Comparison of ENCODE assay signal across 9 mouse cellular contexts in the genomic region with DNA sequence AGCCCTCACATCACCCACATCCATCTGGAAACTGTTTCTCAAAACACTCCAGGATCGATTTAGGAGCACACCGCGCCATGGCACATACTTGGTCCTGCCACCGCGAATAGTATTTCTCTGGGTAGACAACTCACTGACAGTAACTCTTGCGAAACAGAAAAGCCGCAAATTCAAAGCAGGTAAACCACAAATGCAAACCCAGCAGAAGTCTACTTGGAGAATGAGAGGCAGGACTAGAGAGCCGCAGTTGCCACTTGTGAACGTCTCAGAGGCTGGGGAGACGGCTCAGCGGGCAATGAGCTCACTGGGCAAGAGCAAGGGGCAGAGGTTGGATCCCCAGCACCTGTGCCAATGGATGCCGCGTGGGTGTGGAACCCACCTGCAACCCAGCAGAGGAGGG. TPM values are rescaled to one million over a fixed set of nuclear protein-coding genes. Genes with fewer than 3 reads are reported as not detected.
DNase-seq lines count a peak whose midpoint lies in the region; ATAC-seq and TF ChIP-seq lines count a peak whose summit lies in the region.
"Had no signal": no experiment of that assay in that cellular context is flagged by ENCODE, and none has a peak within 500 bp of the region (broad histone marks: within the 10 kb centered on the region; RNA-seq: fewer than 3 reads in every experiment).

No protein-coding gene starts in this region.

- DNase-seq in lung, embryonic 14.5 days, result peak; percentile 27
- no peak for DNase-seq in lung, adult 2 months
- peak; percentile 49 for DNase-seq in lung, postnatal 36 days
- DNase-seq in thymus, postnatal 25 days, result peak; percentile 48
- DNase-seq in heart, postnatal 25 days (ENCODE audit: low spot score), result no peak
- no peak for DNase-seq in right cerebral cortex, adult 18-20 months

- no peak overlapping the region for H3K4me3 ChIP-seq in lung, embryonic 14.5 days (ENCODE audit: low read depth, low read length)
- H3K4me3 ChIP-seq in lung, adult 2 months (replicated peaks; ENCODE audit: extremely low read depth, low read depth, low read length), result no peak overlapping the region
- peak overlapping the region; percentile 2; the same call in 1 of the 2 replicates for H3K4me3 ChIP-seq in brown adipose tissue, adult 24 weeks (ENCODE audit: insufficient read depth, low read depth, low read length)
- H3K4me3 ChIP-seq: erythroblast, embryonic 14.5 days had no signal

- TF ChIP-seq CTCF in lung, embryonic 14.5 days (IDR thresholded peaks at IDR 0.05; ENCODE audit: low read depth), result no peak
- TF ChIP-seq CTCF in lung, adult 2 months (IDR thresholded peaks at IDR 0.05; ENCODE audit: insufficient read depth, low read length), result no peak

- H3K9ac ChIP-seq in lung, embryonic 14.5 days, result no peak overlapping the region

- no peaks in the 10 kb centered on the region for H3K36me3 ChIP-seq in lung, embryonic 14.5 days (ENCODE audit: insufficient read depth)

- 0 out of 2 replicates have a peak overlapping the region, but pooled peaks have one; percentile 21 for H3K4me2 ChIP-seq in lung, embryonic 14.5 days

- no peak for TF ChIP-seq POLR2A in lung, adult 2 months (IDR thresholded peaks at IDR 0.05; ENCODE audit: borderline replicate concordance, extremely low read depth, low read depth, low read length)

- no peaks in the 10 kb centered on the region for H3K27me3 ChIP-seq in lung, embryonic 14.5 days (ENCODE audit: insufficient read depth, low read length)

- 48% methylated on average over 13 of the region's 13 CpGs for WGBS in lung, embryonic 14.5 days
- WGBS in lung, adult 2 months, result 37% methylated on average over 13 of the region's 13 CpGs

- H3K9me3 ChIP-seq in lung, embryonic 14.5 days (ENCODE audit: low read depth, low read length), result no peaks in the 10 kb centered on the region

- intact Hi-C loops in heart, postnatal 25 days (cut with DNase I), result no loop called here

- ATAC-seq in lung, embryonic 14.5 days (ENCODE audit: insufficient read depth), result no peak

- no peak overlapping the region for H3K27ac ChIP-seq in lung, embryonic 14.5 days (ENCODE audit: low read depth)
- H3K27ac ChIP-seq in brown adipose tissue, adult 24 weeks (replicated peaks; ENCODE audit: low read depth, low read length), result 0 out of 2 replicates have a peak overlapping the region, but pooled peaks have one; percentile 17
- H3K27ac ChIP-seq: hindbrain, embryonic 14.5 days had no signal

- peaks cover 11% of the 10 kb centered on the region for H3K4me1 ChIP-seq in lung, embryonic 14.5 days (ENCODE audit: insufficient read depth)
- H3K4me1 ChIP-seq in lung, adult 2 months (ENCODE audit: control insufficient read depth, insufficient read depth, low read length), result peaks cover 16% of the 10 kb centered on the region
- peaks cover 4% of the 10 kb centered on the region; the same call in 1 of the 2 replicates for H3K4me1 ChIP-seq in brown adipose tissue, adult 24 weeks (ENCODE audit: control insufficient read depth, insufficient read depth, insufficient read length, low read length)

RNA-seq across cellular contexts. Expression of gene Ston2, which starts 22.7 kb away (rescaled TPM):
- polyA plus RNA-seq in lung, embryonic 14.5 days (2014; fragmentation: Nextera tagmentation; extraction: Ambion mirVana), result 8.7 and 10.6 TPM in 2 replicates
- 22.2 and 23.7 TPM in 2 replicates for polyA plus RNA-seq in lung, adult 2 months (2012; rRNA removed)
- polyA plus RNA-seq in brown adipose tissue, adult 24 weeks (2012; ENCODE audit: insufficient read depth, insufficient read length, missing spikeins), result 0.83 and 2.1 TPM in 2 replicates
- total RNA-seq in heart, postnatal 25 days (2021), result 1 to 10 TPM; 4.0 to 4.5 TPM

Comparison
In these comparisons a context has a peak if more than half of its experiments do, and no peak if none do; other contexts are left out.
1. DNase-seq: peak in lung, embryonic 14.5 days (single experiment), lung, postnatal 36 days (single experiment) and thymus, postnatal 25 days (single experiment); none in lung, adult 2 months (single experiment), heart, postnatal 25 days (single experiment) and right cerebral cortex, adult 18-20 months (single experiment).